Mouse (Mus musculus): Measurements from ENCODE around the gene Gm20441. TPM values are rescaled to one million over a fixed set of nuclear protein-coding genes. Genes with fewer than 3 reads are reported as not detected.
A peak's percentile ranks its signal among the peaks of the same experiment; 100 is the strongest.

The Gm20441 gene
- total and polyA plus RNA-seq, 3 experiments, result not detected

GRCm38 (mm10) chr10:75764519-75765473 lies 16.0 kb downstream of the Gm20441 start:
- H3K79me2 ChIP-seq (replicated peaks; ENCODE audit: control insufficient read depth, insufficient read depth, low read length), result peaks cover 3% of the 10 kb centered on the region; the same call in 1 of the 2 replicates
- H3K27me3 ChIP-seq (ENCODE audit: control insufficient read depth, insufficient read depth, low read length), result no peaks in the 10 kb centered on the region
- H3K4me1 ChIP-seq (ENCODE audit: control insufficient read depth, insufficient read depth, low read length), result peaks cover 3% of the 10 kb centered on the region; the same call in 1 of the 2 replicates
- H3K27ac ChIP-seq, result peak overlapping the region; percentile 76
- DNase-seq, result peak; percentile 58 to 62
- H3K4me3 ChIP-seq, result peak overlapping the region; percentile 97
- TF ChIP-seq EP300 (IDR thresholded peaks at IDR 0.05; ENCODE audit: insufficient read depth, low read depth, low read length), result 0 out of 2 replicates have a peak, but pooled peaks have one; percentile 37
- peak; percentile 81 for TF ChIP-seq CTCF (IDR thresholded peaks at IDR 0.05)
- no peak for TF ChIP-seq POLR2A (IDR thresholded peaks at IDR 0.05; ENCODE audit: insufficient read depth, low read depth, low read length)
- intact Hi-C loops (cut with DNase I), result loop anchor here (1.0 kb wide), 2 partner anchors 8 to 64 kb away; no protein-coding TSS in a partner anchor
- under 1% methylated on average over 27 of the region's 27 CpGs for WGBS
- no peaks in the 10 kb centered on the region for H3K36me3 ChIP-seq (ENCODE audit: control insufficient read depth, insufficient read depth, low read length)
- peak overlapping the region; percentile 43 for H3K9ac ChIP-seq (ENCODE audit: low read depth, low read length)

GRCm38 (mm10) chr10:75763682-75764518 lies 16.9 kb downstream of the Gm20441 start, which contains the start of gene Cabin1:
Gene Cabin1 (minus strand): TSS chr10:75764341.
- no peaks in the 10 kb centered on the region for H3K27me3 ChIP-seq (ENCODE audit: control insufficient read depth, insufficient read depth, low read length)
- WGBS, result under 1% methylated on average over 61 of the region's 61 CpGs
- H3K4me1 ChIP-seq (ENCODE audit: control insufficient read depth, insufficient read depth, low read length), result peaks cover 3% of the 10 kb centered on the region; the same call in 1 of the 2 replicates
- peaks cover 3% of the 10 kb centered on the region; the same call in 1 of the 2 replicates for H3K79me2 ChIP-seq (replicated peaks; ENCODE audit: control insufficient read depth, insufficient read depth, low read length)
- DNase-seq, result peak; percentile 96 to 97
- TF ChIP-seq EP300 (IDR thresholded peaks at IDR 0.05; ENCODE audit: insufficient read depth, low read depth, low read length), result no peak; the same call in 1 of the 2 replicates
- 0 out of 2 replicates have a peak, but pooled peaks have one; percentile 17 for TF ChIP-seq CTCF (IDR thresholded peaks at IDR 0.05)
- peak; percentile 97 for TF ChIP-seq POLR2A (IDR thresholded peaks at IDR 0.05; ENCODE audit: insufficient read depth, low read depth, low read length)
- no peaks in the 10 kb centered on the region for H3K36me3 ChIP-seq (ENCODE audit: control insufficient read depth, insufficient read depth, low read length)
- intact Hi-C loops (cut with DNase I), result loop anchor here (1.0 kb wide), 2 partner anchors 8 to 64 kb away; no protein-coding TSS in a partner anchor
- H3K27ac ChIP-seq, result peak within 1 kb of the TSS; percentile 76
- peak within 1 kb of the TSS; percentile 97 for H3K4me3 ChIP-seq
- H3K9ac ChIP-seq (ENCODE audit: low read depth, low read length), result peak within 1 kb of the TSS; percentile 83

- H3K4me3 ChIP-seq, result no peak overlapping the region
- no peaks in the 10 kb centered on the region for H3K36me3 ChIP-seq (ENCODE audit: control insufficient read depth, insufficient read depth, low read length)
- DNase-seq, result no peak
- WGBS, result 77% methylated on average over 3 of the region's 3 CpGs
- H3K79me2 ChIP-seq (replicated peaks; ENCODE audit: control insufficient read depth, insufficient read depth, low read length), result peaks cover 3% of the 10 kb centered on the region; the same call in 1 of the 2 replicates
- no peak overlapping the region for H3K27ac ChIP-seq
- no peak overlapping the region for H3K9ac ChIP-seq (ENCODE audit: low read depth, low read length)
- peaks cover 3% of the 10 kb centered on the region; the same call in 1 of the 2 replicates for H3K4me1 ChIP-seq (ENCODE audit: control insufficient read depth, insufficient read depth, low read length)
- no peak for TF ChIP-seq CTCF (IDR thresholded peaks at IDR 0.05)
- TF ChIP-seq EP300 (IDR thresholded peaks at IDR 0.05; ENCODE audit: insufficient read depth, low read depth, low read length), result no peak
- TF ChIP-seq POLR2A (IDR thresholded peaks at IDR 0.05; ENCODE audit: insufficient read depth, low read depth, low read length), result no peak
- intact Hi-C loops (cut with DNase I), result no loop called here
- no peaks in the 10 kb centered on the region for H3K27me3 ChIP-seq (ENCODE audit: control insufficient read depth, insufficient read depth, low read length)
Observed at GRCm38 (mm10) chr10:75762413-75762812, 18.3 kb downstream of the Gm20441 start.

GRCm38 (mm10) chr10:75760311-75760710 lies 20.4 kb downstream of the Gm20441 start:
- H3K27ac ChIP-seq, result no peak overlapping the region
- WGBS, result 97% methylated on average over 3 of the region's 3 CpGs
- no peaks in the 10 kb centered on the region for H3K36me3 ChIP-seq (ENCODE audit: control insufficient read depth, insufficient read depth, low read length)
- H3K79me2 ChIP-seq (replicated peaks; ENCODE audit: control insufficient read depth, insufficient read depth, low read length), result peaks cover 3% of the 10 kb centered on the region; the same call in 1 of the 2 replicates
- H3K9ac ChIP-seq (ENCODE audit: low read depth, low read length), result no peak overlapping the region
- H3K27me3 ChIP-seq (ENCODE audit: control insufficient read depth, insufficient read depth, low read length), result no peaks in the 10 kb centered on the region
- no peak for DNase-seq
- TF ChIP-seq POLR2A (IDR thresholded peaks at IDR 0.05; ENCODE audit: insufficient read depth, low read depth, low read length), result no peak
- TF ChIP-seq EP300 (IDR thresholded peaks at IDR 0.05; ENCODE audit: insufficient read depth, low read depth, low read length), result no peak
- no peak for TF ChIP-seq CTCF (IDR thresholded peaks at IDR 0.05)
- peaks cover 3% of the 10 kb centered on the region; the same call in 1 of the 2 replicates for H3K4me1 ChIP-seq (ENCODE audit: control insufficient read depth, insufficient read depth, low read length)
- H3K4me3 ChIP-seq, result no peak overlapping the region
- intact Hi-C loops (cut with DNase I), result no loop called here

GRCm38 (mm10) chr10:75756719-75757118 lies 24.0 kb downstream of the Gm20441 start:
- intact Hi-C loops (cut with DNase I), result no loop called here
- Histone ChIP-seq H3K36me3 (ENCODE audit: control insufficient read depth, insufficient read depth, low read length) (no peaks in the 10 kb centered on the region), H3K9ac (ENCODE audit: low read depth, low read length) (no peak overlapping the region), H3K79me2 (replicated peaks; ENCODE audit: control insufficient read depth, insufficient read depth, low read length) (no peaks in the 10 kb centered on the region), H3K27ac (no peak overlapping the region), H3K27me3 (ENCODE audit: control insufficient read depth, insufficient read depth, low read length) (no peaks in the 10 kb centered on the region), H3K4me1 (ENCODE audit: control insufficient read depth, insufficient read depth, low read length) (no peaks in the 10 kb centered on the region), H3K4me3 (no peak overlapping the region)
- TF ChIP-seq POLR2A (IDR thresholded peaks at IDR 0.05; ENCODE audit: insufficient read depth, low read depth, low read length) (no peak), CTCF (IDR thresholded peaks at IDR 0.05) (no peak), EP300 (IDR thresholded peaks at IDR 0.05; ENCODE audit: insufficient read depth, low read depth, low read length) (no peak)
- DNase-seq, result no peak
- 82% methylated on average over 11 of the region's 11 CpGs for WGBS
